In genomic region chr3:105705561-105705960, GRCm38 (mm10) we compare ENCODE assay signal across 8 mouse cellular contexts. TPM values are rescaled to one million over a fixed set of nuclear protein-coding genes. Genes with fewer than 3 reads are reported as not detected.
DNase-seq lines count a peak whose midpoint lies in the region; ATAC-seq and TF ChIP-seq lines count a peak whose summit lies in the region.

No protein-coding gene starts in this region.

- ATAC-seq in cerebellum, adult (ENCODE audit: insufficient number of reproducible peaks, low FRiP score, low TSS enrichment) = 0 out of 2 replicates have a peak, but pooled peaks have one; percentile 1
- ATAC-seq in neural tube, embryonic 11.5 days (ENCODE audit: insufficient read depth, low FRiP score, low TSS enrichment) = no peak
- ATAC-seq in limb, embryonic 14.5 days (ENCODE audit: low FRiP score, low read depth) = no peak
- no peak for ATAC-seq in stomach, embryonic 16.5 days (ENCODE audit: insufficient read depth, low FRiP score)
- no peak for ATAC-seq in granulocyte monocyte progenitor cell, adult 5-6 weeks (replicated peaks; ENCODE audit: poor library complexity, severe bottlenecking)

- no peaks in the 10 kb centered on the region for H3K36me3 ChIP-seq in neural tube, embryonic 11.5 days (ENCODE audit: control insufficient read depth, insufficient read depth, low read length)
- H3K36me3 ChIP-seq in limb, embryonic 14.5 days (ENCODE audit: control insufficient read depth, insufficient read depth, low read length) = no peaks in the 10 kb centered on the region
- H3K36me3 ChIP-seq in stomach, embryonic 16.5 days (ENCODE audit: control insufficient read depth, insufficient read depth, low read length) = no peaks in the 10 kb centered on the region

- H3K9me3 ChIP-seq in neural tube, embryonic 11.5 days (ENCODE audit: control insufficient read depth, low read length) = no peaks in the 10 kb centered on the region
- H3K9me3 ChIP-seq in limb, embryonic 14.5 days (ENCODE audit: control insufficient read depth, low read length) = no peaks in the 10 kb centered on the region
- H3K9me3 ChIP-seq in stomach, embryonic 16.5 days (replicated peaks; ENCODE audit: control insufficient read depth, low read length) = no peaks in the 10 kb centered on the region

- H3K9ac ChIP-seq in neural tube, embryonic 11.5 days (ENCODE audit: low read length) = peak overlapping the region; percentile 49
- peak overlapping the region; percentile 58 for H3K9ac ChIP-seq in limb, embryonic 14.5 days (ENCODE audit: low read depth, low read length, severe bottlenecking)
- peak overlapping the region; percentile 79 for H3K9ac ChIP-seq in stomach, embryonic 16.5 days (ENCODE audit: low read length)

- peaks cover 3% of the 10 kb centered on the region; the same call in 1 of the 2 replicates for H3K4me1 ChIP-seq in neural tube, embryonic 11.5 days (ENCODE audit: control insufficient read depth, insufficient read depth, low read length)
- H3K4me1 ChIP-seq in limb, embryonic 14.5 days (ENCODE audit: control insufficient read depth, insufficient read depth, low read length) = no peaks in the 10 kb centered on the region
- H3K4me1 ChIP-seq in stomach, embryonic 16.5 days (ENCODE audit: control insufficient read depth, insufficient read depth, low read length) = peaks cover 18% of the 10 kb centered on the region

- peak overlapping the region; percentile 76 for H3K4me2 ChIP-seq in neural tube, embryonic 11.5 days (ENCODE audit: low read depth)
- H3K4me2 ChIP-seq in limb, embryonic 14.5 days (replicated peaks; ENCODE audit: low read depth, low read length, severe bottlenecking) = peak overlapping the region; percentile 99
- peak overlapping the region; percentile 98 for H3K4me2 ChIP-seq in stomach, embryonic 16.5 days (ENCODE audit: low read depth, low read length)

- no peak for TF ChIP-seq POLR2A in limb, embryonic 14.5 days (IDR thresholded peaks at IDR 0.05; ENCODE audit: borderline replicate concordance, extremely low read depth, insufficient read depth, insufficient read length)

- WGBS in neural tube, embryonic 11.5 days = 21% methylated on average over 3 of the region's 3 CpGs
- WGBS in limb, embryonic 14.5 days = 20% methylated on average over 3 of the region's 3 CpGs
- 45% methylated on average over 3 of the region's 3 CpGs for WGBS in stomach, embryonic 16.5 days

- peak overlapping the region; percentile 41 for H3K4me3 ChIP-seq in neural tube, embryonic 11.5 days (ENCODE audit: low read depth, low read length)
- peak overlapping the region; percentile 52 for H3K4me3 ChIP-seq in limb, embryonic 14.5 days (replicated peaks; ENCODE audit: low read length)
- H3K4me3 ChIP-seq in stomach, embryonic 16.5 days (replicated peaks; ENCODE audit: low read length) = peak overlapping the region; percentile 56

- peaks cover 12% of the 10 kb centered on the region for H3K27me3 ChIP-seq in neural tube, embryonic 11.5 days (ENCODE audit: control insufficient read depth, insufficient read depth, low read length)
- H3K27me3 ChIP-seq in limb, embryonic 14.5 days (ENCODE audit: control insufficient read depth, insufficient read depth, low read length) = peaks cover 15% of the 10 kb centered on the region; the same call in 1 of the 2 replicates
- peaks cover 3% of the 10 kb centered on the region; the same call in 1 of the 2 replicates for H3K27me3 ChIP-seq in stomach, embryonic 16.5 days (ENCODE audit: control insufficient read depth, insufficient read depth, low read length)

- DNase-seq in cerebellum, adult 11-12 months = no peak
- no peak for DNase-seq in neural tube, embryonic 11.5 days (ENCODE audit: low spot score)
- DNase-seq in neural tube, embryonic 10.5 days (ENCODE audit: extremely low spot score, low spot score) = no peak
- no peak for DNase-seq in limb, embryonic 14.5 days (ENCODE audit: low spot score)
- no peak for DNase-seq in frontal cortex, postnatal 14 days (ENCODE audit: low spot score in 2 of 2)

- H3K27ac ChIP-seq in neural tube, embryonic 11.5 days (ENCODE audit: low read depth, low read length) = no peak overlapping the region
- 0 out of 2 replicates have a peak overlapping the region, but pooled peaks have one; percentile 5 for H3K27ac ChIP-seq in limb, embryonic 14.5 days (replicated peaks; ENCODE audit: low read depth, low read length)
- no peak overlapping the region for H3K27ac ChIP-seq in stomach, embryonic 16.5 days (ENCODE audit: low read length)

RNA-seq across cellular contexts. Expression of gene Inka2, which starts 1.2 kb away (rescaled TPM):
- polyA plus RNA-seq in neural tube, embryonic 11.5 days (2014; fragmentation: Nextera tagmentation; extraction: Ambion mirVana) = 1.0 and 1.8 TPM in 2 replicates
- 4.6 and 5.9 TPM in 2 replicates for polyA plus RNA-seq in limb, embryonic 14.5 days (2012; rRNA removed)
- 1.4 and 1.7 TPM in 2 replicates for polyA plus RNA-seq in limb, embryonic 14.5 days (2014; fragmentation: Nextera tagmentation; extraction: Ambion mirVana)
- 3.1 and 4.9 TPM in 2 replicates for polyA plus RNA-seq in stomach, embryonic 16.5 days (2015; fragmentation: Nextera tagmentation; extraction: Ambion mirVana)
- total RNA-seq in granulocyte monocyte progenitor cell, adult 5-6 weeks (2014; fragmentation: Nextera tagmentation) = not detected in 2 replicates
- total RNA-seq in granulocyte monocyte progenitor cell, adult 5-6 weeks (2017) = 0.26 TPM in 1 of 2 replicates, not detected in the other

RNA-seq across cellular contexts. Expression of gene Ddx20, which starts 18.2 kb away (rescaled TPM):
- 43.3 and 45.9 TPM in 2 replicates for polyA plus RNA-seq in neural tube, embryonic 11.5 days (2014; fragmentation: Nextera tagmentation; extraction: Ambion mirVana)
- 19.8 and 20.5 TPM in 2 replicates for polyA plus RNA-seq in limb, embryonic 14.5 days (2012; rRNA removed)
- polyA plus RNA-seq in limb, embryonic 14.5 days (2014; fragmentation: Nextera tagmentation; extraction: Ambion mirVana) = 28.8 and 34.9 TPM in 2 replicates
- polyA plus RNA-seq in stomach, embryonic 16.5 days (2015; fragmentation: Nextera tagmentation; extraction: Ambion mirVana) = 29.1 and 33.0 TPM in 2 replicates
- total RNA-seq in granulocyte monocyte progenitor cell, adult 5-6 weeks (2014; fragmentation: Nextera tagmentation) = 27.8 and 30.0 TPM in 2 replicates
- 50.3 and 58.6 TPM in 2 replicates for total RNA-seq in granulocyte monocyte progenitor cell, adult 5-6 weeks (2017)
